Mouse (Mus musculus): ENCODE measurements around the gene Elovl2. TPM values are rescaled to one million over a fixed set of nuclear protein-coding genes. Genes with fewer than 3 reads are reported as not detected.

Gene Elovl2
- total and polyA plus RNA-seq, 3 experiments: 0.04 to 0.18 (median 0.05) TPM

DNA sequence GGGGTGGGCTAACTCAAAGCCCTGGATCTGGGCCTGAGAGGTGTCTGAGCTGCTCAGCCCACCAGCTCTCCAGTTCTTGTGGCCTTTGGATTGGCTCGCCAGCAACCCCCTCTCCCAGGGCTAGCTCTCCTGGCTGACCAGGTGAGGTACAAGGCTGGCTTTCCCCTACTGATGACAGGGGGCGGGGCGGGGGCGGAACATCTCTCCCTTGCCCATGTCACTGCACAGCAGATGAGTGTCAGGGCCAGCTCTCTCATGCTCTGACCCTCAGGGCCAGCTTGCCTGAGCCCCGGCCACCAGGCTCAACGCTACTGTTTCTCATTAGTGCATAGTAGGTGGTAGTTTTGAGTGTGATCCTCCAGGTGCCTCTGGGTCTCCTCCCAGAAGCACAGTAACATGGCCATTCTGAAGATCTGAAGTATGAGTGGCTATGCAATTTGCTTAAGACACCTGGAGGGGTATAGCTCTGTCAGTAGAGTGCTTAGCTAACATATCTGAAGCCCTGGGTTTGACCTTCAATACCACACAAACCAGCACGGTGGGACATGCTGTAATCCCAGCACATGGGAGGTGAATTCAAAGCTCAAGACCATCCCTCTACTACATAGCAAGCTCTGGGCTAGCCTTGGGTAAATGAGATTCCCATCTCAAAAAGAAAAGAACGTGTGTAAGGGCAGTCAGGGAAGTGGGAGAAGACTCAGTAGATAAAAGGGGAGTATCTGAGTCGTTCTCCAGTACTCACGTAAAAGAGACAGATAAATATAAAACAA, 18.0 kb upstream of the Elovl2 start:
- Histone ChIP-seq H3K27me3 (ENCODE audit: control insufficient read depth, insufficient read depth, low read length) (no peaks in the 10 kb centered on the region), H3K27ac (no peak overlapping the region), H3K4me3 (no peak overlapping the region), H3K79me2 (replicated peaks; ENCODE audit: control insufficient read depth, insufficient read depth, low read length) (no peaks in the 10 kb centered on the region), H3K4me1 (ENCODE audit: control insufficient read depth, insufficient read depth, low read length) (no peaks in the 10 kb centered on the region), H3K36me3 (ENCODE audit: control insufficient read depth, insufficient read depth, low read length) (no peaks in the 10 kb centered on the region), H3K9ac (ENCODE audit: low read depth, low read length) (no peak overlapping the region)
- 66% methylated on average over 10 of the region's 10 CpGs for WGBS
- intact Hi-C loops (cut with DNase I): loop anchor here (1.0 to 5.0 kb wide), 4 partner anchors 92 to 396 kb away; no protein-coding TSS in a partner anchor
- TF ChIP-seq POLR2A (IDR thresholded peaks at IDR 0.05; ENCODE audit: insufficient read depth, low read depth, low read length) (no peak), EP300 (IDR thresholded peaks at IDR 0.05; ENCODE audit: insufficient read depth, low read depth, low read length) (no peak), CTCF (IDR thresholded peaks at IDR 0.05) (no peak)
- no peak for DNase-seq

DNA sequence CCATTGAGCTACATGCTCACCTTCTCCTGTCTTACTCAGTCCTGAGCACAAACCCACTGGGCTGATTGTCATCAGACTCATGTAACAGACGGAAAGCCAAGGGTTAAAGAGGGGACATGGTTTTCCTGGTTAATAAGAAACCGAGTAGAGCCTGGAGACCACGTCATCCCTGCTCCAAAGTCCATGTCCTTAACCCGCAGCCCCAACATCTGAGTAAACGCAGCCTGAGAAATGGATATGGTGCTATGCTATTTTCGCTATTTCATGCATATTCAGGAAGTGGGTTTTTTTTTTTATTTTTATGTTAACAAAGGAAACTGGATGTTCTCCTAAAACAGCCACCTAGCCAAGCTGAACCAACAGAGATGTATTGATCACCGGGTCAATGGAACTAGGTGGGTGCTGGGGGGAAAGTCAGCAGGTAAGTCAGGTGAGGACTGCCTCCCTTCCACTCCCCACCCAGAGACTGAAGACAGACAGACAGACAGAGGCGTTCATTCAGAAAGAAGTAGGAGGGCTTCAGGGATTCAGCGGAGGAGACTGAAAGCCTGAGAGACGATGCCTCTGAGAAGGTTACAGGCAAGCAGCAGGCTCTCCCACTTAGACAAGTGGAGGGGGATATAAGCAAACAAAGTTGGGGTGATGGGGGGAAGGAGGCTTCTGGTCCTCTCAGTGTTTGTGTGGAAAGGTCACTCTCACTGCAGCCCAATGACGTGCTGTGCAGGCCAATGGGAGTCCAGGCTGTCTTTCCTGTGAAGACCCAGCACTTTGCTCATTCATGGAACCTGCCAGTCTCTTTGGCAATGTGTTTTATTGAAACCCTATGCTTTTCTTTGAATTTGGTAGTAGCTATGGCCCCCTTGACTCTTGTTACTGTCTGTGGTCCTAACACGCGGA, 15.9 kb upstream of the Elovl2 start:
- Histone ChIP-seq H3K27me3 (ENCODE audit: control insufficient read depth, insufficient read depth, low read length) (no peaks in the 10 kb centered on the region), H3K27ac (no peak overlapping the region), H3K4me3 (no peak overlapping the region), H3K79me2 (replicated peaks; ENCODE audit: control insufficient read depth, insufficient read depth, low read length) (no peaks in the 10 kb centered on the region), H3K4me1 (ENCODE audit: control insufficient read depth, insufficient read depth, low read length) (no peaks in the 10 kb centered on the region), H3K9ac (ENCODE audit: low read depth, low read length) (no peak overlapping the region), H3K36me3 (ENCODE audit: control insufficient read depth, insufficient read depth, low read length) (no peaks in the 10 kb centered on the region)
- TF ChIP-seq CTCF (IDR thresholded peaks at IDR 0.05): no peak
- no peak for TF ChIP-seq POLR2A (IDR thresholded peaks at IDR 0.05; ENCODE audit: insufficient read depth, low read depth, low read length)
- TF ChIP-seq EP300 (IDR thresholded peaks at IDR 0.05; ENCODE audit: insufficient read depth, low read depth, low read length): no peak
- WGBS: 61% methylated on average over 13 of the region's 13 CpGs
- intact Hi-C loops (cut with DNase I): loop anchor here (5.0 kb wide), 1 partner anchor 394 kb away; no protein-coding TSS in a partner anchor
- no peak for DNase-seq

DNA sequence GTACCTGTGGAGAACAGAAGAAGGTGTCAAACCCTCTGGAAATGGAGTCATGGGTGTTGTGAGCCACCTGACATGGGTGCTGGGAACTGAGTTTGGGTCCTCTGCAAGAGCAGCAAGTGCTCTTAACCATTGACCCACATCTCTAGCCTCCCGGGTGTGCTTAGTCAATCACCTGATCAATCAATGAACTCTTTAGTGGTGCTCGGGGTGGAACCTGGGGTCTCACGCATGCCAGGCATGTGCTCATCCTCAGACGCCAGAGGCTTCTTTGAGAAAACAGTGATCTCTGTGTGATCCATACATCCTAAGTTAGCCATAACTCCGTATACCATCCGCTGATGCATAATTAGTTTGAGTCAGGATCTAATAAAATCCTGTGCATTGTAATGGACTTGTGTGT, 15.0 kb upstream of the Elovl2 start:
- Histone ChIP-seq H3K36me3 (ENCODE audit: control insufficient read depth, insufficient read depth, low read length) (no peaks in the 10 kb centered on the region), H3K27me3 (ENCODE audit: control insufficient read depth, insufficient read depth, low read length) (no peaks in the 10 kb centered on the region), H3K4me1 (ENCODE audit: control insufficient read depth, insufficient read depth, low read length) (no peaks in the 10 kb centered on the region), H3K27ac (no peak overlapping the region), H3K4me3 (no peak overlapping the region), H3K79me2 (replicated peaks; ENCODE audit: control insufficient read depth, insufficient read depth, low read length) (no peaks in the 10 kb centered on the region), H3K9ac (ENCODE audit: low read depth, low read length) (no peak overlapping the region)
- TF ChIP-seq EP300 (IDR thresholded peaks at IDR 0.05; ENCODE audit: insufficient read depth, low read depth, low read length) (no peak), CTCF (IDR thresholded peaks at IDR 0.05) (no peak), POLR2A (IDR thresholded peaks at IDR 0.05; ENCODE audit: insufficient read depth, low read depth, low read length) (no peak)
- DNase-seq: no peak
- whole genome bisulfite sequencing: 86% methylated on average over 6 of the region's 6 CpGs
- intact Hi-C loops (cut with DNase I): loop anchor here (5.0 kb wide), 1 partner anchor 393 kb away; no protein-coding TSS in a partner anchor

DNA sequence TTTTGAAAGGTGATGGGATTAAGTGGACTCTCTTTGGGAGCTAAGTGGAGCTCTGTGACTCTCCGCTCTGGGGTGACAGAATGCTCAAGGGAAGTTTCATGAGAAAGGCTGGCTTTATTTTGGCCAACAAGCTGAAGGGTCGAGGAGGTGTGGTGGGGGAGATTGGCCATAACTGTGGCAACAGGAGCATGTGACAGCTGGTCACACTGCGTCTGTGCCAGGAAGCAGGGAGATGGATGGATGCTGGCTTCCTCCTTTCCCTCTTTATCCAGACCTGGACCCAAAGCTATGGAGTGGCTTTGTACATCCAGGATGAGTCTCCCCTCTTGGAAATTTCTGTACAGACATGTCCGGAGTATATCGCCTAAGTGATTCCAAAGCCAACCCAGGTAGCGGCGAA, 13.0 kb upstream of the Elovl2 start:
- DNase-seq: no peak
- WGBS: 79% methylated on average over 7 of the region's 7 CpGs
- Histone ChIP-seq H3K27ac (no peak overlapping the region), H3K9ac (ENCODE audit: low read depth, low read length) (no peak overlapping the region), H3K36me3 (ENCODE audit: control insufficient read depth, insufficient read depth, low read length) (no peaks in the 10 kb centered on the region), H3K4me1 (ENCODE audit: control insufficient read depth, insufficient read depth, low read length) (no peaks in the 10 kb centered on the region), H3K79me2 (replicated peaks; ENCODE audit: control insufficient read depth, insufficient read depth, low read length) (no peaks in the 10 kb centered on the region), H3K4me3 (no peak overlapping the region), H3K27me3 (ENCODE audit: control insufficient read depth, insufficient read depth, low read length) (no peaks in the 10 kb centered on the region)
- intact Hi-C loops (cut with DNase I): no loop called here
- no peak for TF ChIP-seq CTCF (IDR thresholded peaks at IDR 0.05)
- TF ChIP-seq EP300 (IDR thresholded peaks at IDR 0.05; ENCODE audit: insufficient read depth, low read depth, low read length): no peak
- TF ChIP-seq POLR2A (IDR thresholded peaks at IDR 0.05; ENCODE audit: insufficient read depth, low read depth, low read length): no peak

DNA sequence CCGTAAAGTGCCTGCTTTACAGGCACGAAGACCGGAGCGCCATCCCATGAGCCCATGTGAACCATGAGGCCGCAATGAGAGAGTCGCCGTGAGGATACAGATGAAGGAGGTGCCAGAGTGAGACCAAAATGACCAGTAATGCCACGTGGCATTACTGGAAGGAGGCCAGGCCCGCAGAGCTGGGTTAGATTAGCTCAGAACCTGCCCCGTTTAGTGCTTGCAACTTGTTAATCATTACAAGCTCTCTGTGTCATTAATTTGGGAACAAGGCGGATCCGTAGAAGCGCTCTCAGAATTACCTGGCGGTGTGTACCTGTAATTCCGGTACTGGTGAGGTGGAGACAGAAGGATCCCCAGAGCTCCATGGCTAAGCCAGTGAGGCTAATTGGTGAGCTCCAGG, 12.0 kb upstream of the Elovl2 start:
- H3K79me2 ChIP-seq (replicated peaks; ENCODE audit: control insufficient read depth, insufficient read depth, low read length): no peaks in the 10 kb centered on the region
- 92% methylated on average over 15 of the region's 15 CpGs for WGBS
- no peak for TF ChIP-seq EP300 (IDR thresholded peaks at IDR 0.05; ENCODE audit: insufficient read depth, low read depth, low read length)
- no peak for TF ChIP-seq CTCF (IDR thresholded peaks at IDR 0.05)
- no peak for TF ChIP-seq POLR2A (IDR thresholded peaks at IDR 0.05; ENCODE audit: insufficient read depth, low read depth, low read length)
- H3K9ac ChIP-seq (ENCODE audit: low read depth, low read length): no peak overlapping the region
- no peak for DNase-seq
- intact Hi-C loops (cut with DNase I): no loop called here
- no peaks in the 10 kb centered on the region for H3K4me1 ChIP-seq (ENCODE audit: control insufficient read depth, insufficient read depth, low read length)
- no peak overlapping the region for H3K27ac ChIP-seq
- no peaks in the 10 kb centered on the region for H3K27me3 ChIP-seq (ENCODE audit: control insufficient read depth, insufficient read depth, low read length)
- H3K4me3 ChIP-seq: no peak overlapping the region
- H3K36me3 ChIP-seq (ENCODE audit: control insufficient read depth, insufficient read depth, low read length): no peaks in the 10 kb centered on the region
